Mouse (Mus musculus) gastrocnemius, adult 2 months (tissue): Measurements from ENCODE around the gene Arid1b. TPM values are rescaled to one million over a fixed set of nuclear protein-coding genes. Genes with fewer than 3 reads are reported as not detected.

ENCODE experiments used
- DNase-seq: peaks from one replicate; pipeline ENCODE4 v3.0.0; 2022
- H3K27ac ChIP-seq: fragments of 200-600 bp; 2 replicates; pipeline ENCODE4 v1.8.1; 2022; ENCODE audit warnings: mild to moderate bottlenecking
- H3K4me3 ChIP-seq: fragments of 200-600 bp; 2 replicates; pipeline ENCODE4 v1.8.1; 2022; ENCODE audit warnings: mild to moderate bottlenecking, moderate library complexity
- CTCF ChIP-seq: fragments of 200-600 bp; IDR thresholded peaks from 2 replicates; pipeline ENCODE4 v1.8.1; 2022; ENCODE audit warnings: antibody characterized with exemption, mild to moderate bottlenecking, moderate library complexity
- intact Hi-C: fragments of 180-260 bp; cut with DNase I; formaldehyde crosslinking; loops from one replicate; pipeline ENCODE4 v1.15.1; 2025
- total RNA-seq, 2 experiments: library from RNA; stranded (reverse); gene quantifications; 2 replicates each; pipeline ENCODE4 v1.2.3; 2021

The Arid1b gene
- total RNA-seq, 2 experiments from 2014 or later: 35.1 to 35.6 TPM

GRCm38 (mm10) chr17:5029148-5029547 lies 35.0 kb downstream of the Arid1b start:
- Histone ChIP-seq H3K4me3 (no peak overlapping the region), H3K27ac (no peak overlapping the region)
- TF ChIP-seq CTCF: peak; percentile 19; the same call in 1 of the 2 replicates
- peak; percentile 24 for DNase-seq
- intact Hi-C loops: loop anchor here (5.0 kb wide), 1 partner anchor 73 kb away; no protein-coding TSS in a partner anchor

- peak; percentile 5 for DNase-seq
- no peak overlapping the region for H3K27ac ChIP-seq
- intact Hi-C loops: no loop called here
- TF ChIP-seq CTCF: no peak
- no peak overlapping the region for H3K4me3 ChIP-seq
Measured at GRCm38 (mm10) chr17:5030290-5030689, 36.2 kb downstream of the Arid1b start.

- no peak overlapping the region for H3K4me3 ChIP-seq
- DNase-seq: no peak
- TF ChIP-seq CTCF: no peak
- H3K27ac ChIP-seq: peak overlapping the region; percentile 52
- intact Hi-C loops: no loop called here
Measured at GRCm38 (mm10) chr17:5033346-5033745, 39.2 kb downstream of the Arid1b start.

- Histone ChIP-seq H3K27ac (peak overlapping the region; percentile 52; the same call in 1 of the 2 replicates), H3K4me3 (no peak overlapping the region)
- DNase-seq: no peak
- intact Hi-C loops: no loop called here
- no peak for TF ChIP-seq CTCF
Measured at GRCm38 (mm10) chr17:5034201-5034600, 40.1 kb downstream of the Arid1b start.

GRCm38 (mm10) chr17:5036200-5036835 lies 42.2 kb downstream of the Arid1b start:
- intact Hi-C loops: no loop called here
- peak overlapping the region; percentile 1; the same call in 1 of the 2 replicates for H3K27ac ChIP-seq
- TF ChIP-seq CTCF: no peak
- H3K4me3 ChIP-seq: no peak overlapping the region
- DNase-seq: no peak

GRCm38 (mm10) chr17:5037199-5037598 lies 43.1 kb downstream of the Arid1b start:
- intact Hi-C loops: no loop called here
- Histone ChIP-seq H3K4me3 (no peak overlapping the region), H3K27ac (no peak overlapping the region)
- no peak for DNase-seq
- no peak for TF ChIP-seq CTCF

GRCm38 (mm10) chr17:5039826-5040225 lies 45.7 kb downstream of the Arid1b start:
- TF ChIP-seq CTCF: no peak
- Histone ChIP-seq H3K27ac (peak overlapping the region; percentile 53; the same call in 1 of the 2 replicates), H3K4me3 (no peak overlapping the region)
- intact Hi-C loops: no loop called here
- no peak for DNase-seq

- DNase-seq: no peak
- Histone ChIP-seq H3K27ac (no peak overlapping the region), H3K4me3 (no peak overlapping the region)
- no peak for TF ChIP-seq CTCF
- intact Hi-C loops: no loop called here
Measured at GRCm38 (mm10) chr17:5043871-5044270, 49.7 kb downstream of the Arid1b start.

- no peak for TF ChIP-seq CTCF
- Histone ChIP-seq H3K4me3 (no peak overlapping the region), H3K27ac (no peak overlapping the region)
- no peak for DNase-seq
- intact Hi-C loops: no loop called here
Measured at GRCm38 (mm10) chr17:5045613-5046012, 51.5 kb downstream of the Arid1b start.

- no peak overlapping the region for H3K4me3 ChIP-seq
- no peak for DNase-seq
- intact Hi-C loops: no loop called here
- H3K27ac ChIP-seq: no peak overlapping the region
- no peak for TF ChIP-seq CTCF
Measured at GRCm38 (mm10) chr17:5047373-5047772, 53.2 kb downstream of the Arid1b start.

GRCm38 (mm10) chr17:5050266-5050665 lies 56.1 kb downstream of the Arid1b start:
- intact Hi-C loops: no loop called here
- Histone ChIP-seq H3K27ac (no peak overlapping the region), H3K4me3 (no peak overlapping the region)
- TF ChIP-seq CTCF: no peak
- DNase-seq: no peak

GRCm38 (mm10) chr17:5050970-5051530 lies 56.9 kb downstream of the Arid1b start:
- H3K27ac ChIP-seq: no peak overlapping the region
- H3K4me3 ChIP-seq: no peak overlapping the region
- DNase-seq: no peak
- intact Hi-C loops: no loop called here
- no peak for TF ChIP-seq CTCF

GRCm38 (mm10) chr17:5052091-5052799 lies 58.1 kb downstream of the Arid1b start:
- TF ChIP-seq CTCF: no peak
- DNase-seq: no peak
- intact Hi-C loops: no loop called here
- Histone ChIP-seq H3K4me3 (no peak overlapping the region), H3K27ac (no peak overlapping the region)

- TF ChIP-seq CTCF: no peak
- DNase-seq: no peak
- no peak overlapping the region for H3K27ac ChIP-seq
- intact Hi-C loops: no loop called here
- H3K4me3 ChIP-seq: no peak overlapping the region
Measured at GRCm38 (mm10) chr17:5052800-5053179, 58.7 kb downstream of the Arid1b start.
